Mouse (Mus musculus) midbrain, embryonic 15.5 days (tissue): ENCODE data around the gene Ap3s2. TPM values are rescaled to one million over a fixed set of nuclear protein-coding genes. Genes with fewer than 3 reads are reported as not detected.

ENCODE experiments used
- microRNA-seq: library from miRNA; unstranded; fragments of <30 nt; microRNA quantifications from one replicate; pipeline ENCODE4, GENCODE M21; 2016
- polyA plus RNA-seq: library from polyadenylated mRNA; unstranded; fragments of >200 nt; fragmentation: Nextera tagmentation; extraction: Ambion mirVana; gene quantifications from 2 replicates; pipeline ENCODE4 v1.2.1, GENCODE M21; 2015

Gene Ap3s2
- polyA plus RNA-seq, 1 experiment from 2014 or later = 39.9 TPM

Small RNA genes within 50 kb of the gene (microRNA-seq; reads per million reads assigned to microRNA genes)
- not detected for gene Gm24541

Other genes with a start within 250 kb of the Ap3s2 start
- 1.3 and 2.0 TPM in 2 replicates for gene Kif7, start 204.9 kb downstream of the Ap3s2 start, polyA plus RNA-seq
- gene Plin1, start 187.7 kb downstream of the Ap3s2 start, polyA plus RNA-seq = 0.27 TPM in 1 of 2 replicates, not detected in the other
- 13.5 and 15.3 TPM in 2 replicates for gene Pex11a, start 177.5 kb downstream of the Ap3s2 start, polyA plus RNA-seq
- 0.43 and 0.54 TPM in 2 replicates for gene Wdr93, start 177.5 kb downstream of the Ap3s2 start, polyA plus RNA-seq
- gene Mesp1, start 126.9 kb downstream of the Ap3s2 start, polyA plus RNA-seq = not detected in 2 replicates
- 0.96 and 1.1 TPM in 2 replicates for gene Mesp2, start 109.9 kb downstream of the Ap3s2 start, polyA plus RNA-seq
- 3.8 TPM in 2 replicates for gene Anpep, start 59.6 kb downstream of the Ap3s2 start, polyA plus RNA-seq
- gene Arpin, start 14.7 kb upstream of the Ap3s2 start, polyA plus RNA-seq = 17.6 and 19.1 TPM in 2 replicates
- 18.0 and 18.6 TPM in 2 replicates for gene Zfp710, start 104.2 kb upstream of the Ap3s2 start, polyA plus RNA-seq
- 242 and 249 TPM in 2 replicates for gene Idh2, start 194.7 kb upstream of the Ap3s2 start, polyA plus RNA-seq